Mouse (Mus musculus) olfactory bulb, adult 2 months (tissue): ENCODE measurements around the gene Tmem164.

Experiments
- CTCF ChIP-seq: fragments of 200-500 bp; IDR thresholded peaks from 2 replicates; pipeline ENCODE4 v1.5.1; 2012; ENCODE audit warnings: low read depth, mild to moderate bottlenecking, low read length, moderate library complexity; ENCODE audit not compliant: insufficient read depth
- POLR2A ChIP-seq: fragments of 200-500 bp; IDR thresholded peaks from 2 replicates; pipeline ENCODE4 v1.6.1; 2012; ENCODE audit warnings: mild to moderate bottlenecking, low read depth, low read length, moderate library complexity; ENCODE audit not compliant: insufficient read depth

GRCm38 (mm10) chrX:142885962-142886361 is 204.8 kb downstream of the Tmem164 start:
- TF ChIP-seq CTCF (no peak), POLR2A (no peak)
